Mouse (Mus musculus): Measurements from ENCODE around the gene Adora3.
A peak's percentile ranks its signal among the peaks of the same experiment; 100 is the strongest.

The Adora3 gene

DNA sequence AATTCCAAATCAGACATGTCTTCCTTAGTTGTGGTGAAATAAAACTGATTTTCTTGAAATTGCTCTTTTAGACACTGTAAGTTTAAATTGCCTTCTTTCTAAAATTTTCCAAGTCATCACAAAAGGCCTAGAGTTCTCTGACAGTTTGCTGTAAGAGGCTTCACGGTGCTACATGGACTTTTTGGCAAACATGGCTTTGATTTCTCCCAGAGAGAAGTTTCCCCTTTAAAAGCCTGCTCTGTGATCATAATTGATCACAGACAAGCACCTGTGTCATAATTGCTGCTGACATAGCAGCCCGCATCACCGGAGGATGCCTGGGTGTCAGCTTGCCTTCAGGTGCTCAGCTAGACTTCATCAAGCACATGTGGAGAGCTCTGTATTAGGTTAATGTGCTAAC lies at the start of gene Adora3, which contains the start of gene Tmigd3:
Gene Adora3 (plus strand): TSS at position 301 of the 400 bp plus-strand sequence.
Gene Tmigd3 (plus strand): TSS at position 346 of the 400 bp plus-strand sequence.
- no peak for DNase-seq (ENCODE audit: low read depth)

DNA sequence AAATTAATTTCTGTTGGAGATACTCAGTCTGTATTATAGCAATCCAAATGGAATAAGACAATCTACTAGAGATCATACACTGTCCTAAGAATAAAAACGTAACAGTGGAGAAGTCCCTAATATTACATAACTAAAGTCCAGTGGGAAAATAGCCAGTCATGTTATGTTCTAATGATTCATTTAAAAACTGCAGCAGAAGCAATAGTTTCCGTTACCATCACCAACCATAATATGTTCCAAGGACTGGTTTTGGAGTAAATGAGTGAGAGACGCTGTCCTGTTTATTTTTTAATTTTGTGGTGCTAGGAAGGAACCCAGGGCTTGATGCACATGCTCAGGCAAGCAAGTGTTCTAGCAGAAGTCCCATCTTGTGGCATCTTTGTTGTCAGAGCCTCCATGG lies 49.2 kb upstream of the Adora3 start:
- no peak for DNase-seq (ENCODE audit: low read depth)

DNA sequence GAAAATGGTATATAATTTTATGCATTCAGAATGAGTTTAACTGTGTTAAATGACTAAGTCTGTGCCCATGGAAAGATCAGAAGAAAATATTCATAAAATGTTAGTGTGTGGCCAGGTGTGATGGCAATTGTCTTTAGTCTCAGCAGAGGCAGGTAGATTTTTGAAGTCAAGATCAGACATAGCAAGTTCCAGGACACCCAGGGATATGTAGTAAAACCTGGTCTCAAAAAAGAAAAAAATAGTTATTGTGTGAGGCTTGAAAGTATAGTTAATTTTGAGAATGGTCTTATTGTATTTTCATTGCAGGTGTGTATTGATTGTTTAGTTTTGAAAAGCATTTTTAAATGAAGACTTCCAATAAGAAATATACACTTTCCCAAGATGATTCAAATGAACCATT lies 47.0 kb upstream of the Adora3 start:
- no peak for DNase-seq (ENCODE audit: low read depth)

DNA sequence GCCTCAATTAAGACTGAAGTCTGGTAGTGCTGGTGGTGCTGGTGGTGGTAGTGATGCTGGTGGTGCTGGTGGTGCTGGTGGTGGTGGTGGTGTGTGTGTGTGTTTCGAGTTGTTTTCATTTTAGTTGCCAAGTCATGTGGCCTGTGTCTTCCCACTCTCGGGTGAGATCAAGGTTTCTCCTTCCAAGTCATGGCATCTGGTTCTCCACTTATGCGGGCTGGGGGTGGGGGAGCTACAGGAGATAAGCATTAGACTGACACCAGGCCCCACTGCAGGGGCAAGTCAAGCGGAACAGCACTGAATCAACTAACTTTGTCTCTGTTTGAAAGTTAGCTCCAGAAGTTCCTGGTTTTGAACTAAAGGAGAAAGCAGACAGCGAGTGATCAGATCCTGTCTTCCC lies 46.6 kb upstream of the Adora3 start:
- no peak for DNase-seq (ENCODE audit: low read depth)

DNA sequence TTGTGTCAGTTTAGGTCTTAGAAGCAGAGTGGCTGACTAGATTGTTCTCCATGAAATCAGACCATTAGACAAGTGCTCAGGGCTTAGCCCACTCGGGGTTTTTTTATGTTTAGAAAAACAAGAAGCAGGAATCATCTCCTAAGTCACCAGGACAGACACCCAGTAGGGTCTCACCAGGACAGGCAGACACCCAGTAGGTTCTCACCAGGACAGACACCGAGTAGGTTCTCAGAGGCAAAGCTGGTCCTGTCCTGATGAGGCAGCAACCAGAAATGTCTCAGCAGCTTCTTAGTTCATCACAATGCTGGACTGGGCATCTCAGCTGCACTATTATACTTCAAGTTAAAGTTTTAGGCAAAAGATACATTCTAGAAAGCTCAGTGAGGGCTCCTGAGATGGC lies 46.0 kb upstream of the Adora3 start:
- no peak for DNase-seq (ENCODE audit: low read depth)

DNA sequence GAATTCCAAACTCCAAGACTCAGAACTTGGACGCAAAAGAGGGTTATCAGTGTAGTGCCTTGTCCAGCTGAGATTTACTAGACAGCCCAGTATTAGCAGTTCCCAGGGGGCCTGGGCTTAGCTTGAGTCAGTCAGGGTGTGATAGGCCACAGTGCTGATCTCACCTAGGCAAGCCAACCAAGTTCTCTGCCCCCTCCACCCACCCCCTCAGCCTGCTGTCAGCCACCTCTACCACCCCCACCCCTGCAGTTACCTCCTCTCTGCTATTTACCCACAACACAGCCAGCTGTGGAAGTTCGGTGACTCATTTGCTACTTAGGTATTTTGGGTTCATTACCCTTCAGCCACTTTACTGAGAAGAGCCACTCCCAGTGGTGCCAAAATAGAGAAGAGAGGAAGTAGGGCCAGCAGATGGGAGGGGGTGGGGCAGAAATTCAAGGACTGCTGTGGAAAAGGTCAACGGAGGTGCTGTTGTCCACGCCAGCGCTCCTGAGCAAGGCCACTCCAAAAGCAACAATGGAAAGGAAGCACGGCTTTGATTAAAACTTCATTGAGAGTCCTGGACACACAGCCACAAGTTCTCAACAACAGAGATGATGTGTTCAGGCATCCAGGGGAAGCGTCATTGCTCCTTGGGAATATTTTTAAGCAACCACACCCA lies 45.0 kb upstream of the Adora3 start:
- peak; percentile 65 for DNase-seq (ENCODE audit: low read depth)

DNA sequence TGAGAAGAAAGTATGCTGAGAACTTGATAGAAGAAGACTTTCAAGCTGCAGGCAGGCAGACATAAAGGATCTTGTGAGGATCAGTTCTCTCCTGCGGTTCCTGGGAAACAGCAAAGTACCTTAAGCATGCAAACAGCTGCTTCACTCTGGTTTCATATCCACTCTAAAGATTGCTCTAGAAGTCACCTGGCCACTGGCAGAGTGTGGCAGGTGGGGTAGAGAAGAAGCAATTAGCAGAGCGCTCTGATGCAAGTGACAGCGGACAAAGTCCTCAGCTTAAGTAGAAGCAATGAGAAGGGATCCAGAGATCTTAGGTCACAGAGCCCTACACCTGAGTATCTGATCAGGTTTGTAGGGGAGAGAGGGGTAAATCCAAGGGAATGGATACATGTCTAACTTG lies 39.1 kb upstream of the Adora3 start:
- DNase-seq (ENCODE audit: low read depth) = no peak

DNA sequence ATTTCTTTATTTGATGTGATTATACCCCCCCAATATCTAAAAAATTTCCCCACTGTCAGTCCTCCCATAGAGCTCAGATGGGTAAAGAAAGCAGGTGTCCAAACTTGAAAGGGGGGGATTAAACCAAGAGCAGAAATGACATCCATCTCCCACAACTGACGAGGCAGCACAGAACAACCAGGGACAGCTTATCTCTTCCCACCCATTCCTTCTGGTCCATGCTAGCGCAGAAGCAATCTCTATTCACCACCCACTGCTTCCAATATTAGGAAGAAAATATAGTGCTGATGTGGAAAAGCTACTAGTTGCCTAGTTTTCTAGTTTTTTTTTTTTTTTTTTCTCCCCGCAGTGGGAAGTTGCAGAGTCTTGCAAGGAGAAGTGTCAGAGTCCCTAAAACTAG lies 34.8 kb upstream of the Adora3 start:
- DNase-seq (ENCODE audit: low read depth) = no peak

DNA sequence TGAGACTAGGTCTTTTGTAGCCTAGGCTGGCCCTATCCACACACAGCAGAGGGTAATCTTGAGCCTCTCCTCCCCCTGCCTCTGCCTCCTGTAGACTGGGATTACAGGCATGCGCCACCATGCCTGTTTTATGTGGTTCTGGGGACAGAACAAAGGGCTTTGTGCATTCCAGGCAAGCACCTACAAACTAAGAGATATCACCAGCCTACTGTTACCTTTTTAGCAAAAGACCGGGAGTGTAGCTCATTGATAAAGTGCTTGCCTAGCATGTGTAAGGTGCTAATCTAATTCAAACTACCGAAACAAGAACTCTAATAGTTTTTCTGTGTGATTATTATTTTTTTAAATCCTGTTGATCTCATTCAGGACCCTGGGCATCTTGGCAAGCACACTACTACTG lies 33.8 kb upstream of the Adora3 start:
- DNase-seq (ENCODE audit: low read depth) = no peak

DNA sequence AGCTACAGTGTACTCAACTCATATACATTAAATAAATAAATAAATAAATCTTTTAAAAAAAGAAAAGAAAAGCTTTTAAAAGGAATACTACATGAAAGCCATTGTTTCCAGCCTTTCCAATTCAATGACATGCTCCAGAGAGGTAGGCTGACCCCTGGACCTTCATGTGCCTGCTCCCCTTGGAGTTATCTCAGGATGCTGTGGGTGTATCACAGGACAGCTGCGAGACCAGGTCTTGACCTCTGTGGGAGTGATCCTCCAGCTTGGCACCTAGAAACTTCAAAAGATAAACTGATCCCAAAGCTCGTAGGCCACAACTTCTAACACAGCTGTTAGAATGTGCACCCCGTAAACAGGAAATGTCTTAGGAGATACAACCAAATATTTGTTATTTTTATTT lies 32.0 kb upstream of the Adora3 start:
- no peak for DNase-seq (ENCODE audit: low read depth)

DNA sequence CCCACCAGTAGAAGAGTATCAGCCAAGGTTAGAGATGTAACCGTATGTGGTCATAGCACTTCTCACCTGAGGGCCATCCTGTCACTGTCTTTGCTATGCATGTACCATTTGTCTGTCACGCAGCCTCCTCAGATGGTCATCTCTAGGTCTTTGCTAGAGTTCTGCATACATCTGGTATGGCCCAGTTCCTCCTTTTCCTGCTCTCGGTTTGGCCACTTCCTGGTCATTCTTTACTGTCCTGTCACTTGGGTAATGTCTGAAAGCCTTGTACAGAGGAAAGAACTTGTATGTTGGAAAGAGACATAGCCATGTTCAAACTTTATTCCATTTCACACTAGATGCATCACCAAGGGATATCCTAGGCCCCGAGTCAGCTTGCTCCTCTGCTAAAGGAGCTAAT lies 30.8 kb upstream of the Adora3 start:
- no peak for DNase-seq (ENCODE audit: low read depth)

DNA sequence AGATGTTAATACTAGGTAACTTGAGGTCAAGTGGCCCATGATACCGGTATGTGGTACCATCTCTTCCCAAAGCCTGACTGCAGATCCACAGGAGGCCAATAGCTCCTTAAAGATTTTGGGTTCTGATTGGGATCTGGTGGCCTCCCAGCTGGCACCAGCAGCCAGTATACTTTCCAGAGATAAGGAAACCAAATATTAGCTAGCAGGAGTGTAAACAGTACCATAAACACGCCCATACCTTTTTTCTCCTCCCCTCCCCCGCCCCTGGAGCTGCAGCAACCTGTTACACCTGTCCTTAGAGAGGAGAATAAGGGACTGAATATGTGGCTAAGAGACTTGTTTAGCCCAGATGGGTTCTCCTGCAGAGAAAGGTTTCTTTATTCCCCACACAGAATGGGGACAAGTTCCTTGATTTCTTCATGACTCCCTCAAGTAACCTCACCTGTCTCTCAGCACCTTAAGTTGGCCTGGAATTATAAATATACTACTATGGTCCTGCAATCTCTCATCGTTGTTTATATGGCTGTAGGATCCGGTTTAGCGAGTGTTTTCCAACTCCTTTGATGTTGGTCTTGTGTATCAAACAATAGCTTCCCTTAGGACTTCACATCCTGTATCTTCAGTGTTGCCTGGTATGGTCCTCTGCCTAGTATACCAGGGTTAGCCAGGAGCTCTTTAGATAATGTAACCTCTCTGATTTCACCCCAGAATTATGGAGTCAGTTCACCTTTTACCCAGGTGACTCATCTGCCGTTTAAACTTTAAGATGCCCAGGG lies 24.2 kb upstream of the Adora3 start:
- no peak for DNase-seq (ENCODE audit: low read depth)

DNA sequence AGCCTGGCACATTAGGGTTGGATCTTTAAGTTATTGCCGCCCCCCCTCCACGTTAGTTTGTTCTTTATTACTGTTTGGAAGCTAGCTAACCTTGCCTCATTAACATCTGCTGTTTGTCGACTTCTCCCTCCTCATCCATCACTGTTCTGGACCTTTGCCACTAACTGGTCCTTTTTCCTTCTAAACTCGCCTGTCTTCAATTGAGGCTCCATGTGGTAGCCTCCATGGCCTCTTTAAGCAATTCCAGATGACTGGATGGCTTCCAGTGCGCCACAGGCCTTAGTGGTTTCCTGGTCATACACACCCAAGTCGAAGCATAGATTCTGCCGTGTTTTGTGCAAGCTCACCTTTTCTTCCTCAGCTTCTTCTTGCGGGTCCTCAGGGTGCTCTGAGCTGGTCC lies 16.9 kb upstream of the Adora3 start:
- DNase-seq (ENCODE audit: low read depth) = no peak

DNA sequence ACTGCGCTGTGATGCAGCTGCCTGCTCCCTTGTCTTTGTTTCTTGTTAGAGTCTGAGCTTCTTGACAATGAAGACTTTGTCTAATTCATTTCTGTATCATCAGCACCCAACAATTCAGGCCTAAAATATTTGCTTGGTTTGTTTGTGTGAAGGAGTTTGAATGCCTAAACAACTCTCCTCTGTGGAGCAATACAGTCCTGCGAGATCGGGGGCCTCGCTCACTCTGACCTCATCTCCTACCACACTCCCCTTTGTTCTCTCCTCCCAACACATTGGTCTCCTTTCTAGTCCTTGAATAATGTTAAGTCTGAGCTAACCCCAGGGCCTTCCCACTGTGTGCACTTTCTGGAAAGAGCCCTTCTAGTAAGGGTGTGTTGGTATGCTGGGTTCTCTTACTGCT lies 15.9 kb upstream of the Adora3 start:
- no peak for DNase-seq (ENCODE audit: low read depth)

DNA sequence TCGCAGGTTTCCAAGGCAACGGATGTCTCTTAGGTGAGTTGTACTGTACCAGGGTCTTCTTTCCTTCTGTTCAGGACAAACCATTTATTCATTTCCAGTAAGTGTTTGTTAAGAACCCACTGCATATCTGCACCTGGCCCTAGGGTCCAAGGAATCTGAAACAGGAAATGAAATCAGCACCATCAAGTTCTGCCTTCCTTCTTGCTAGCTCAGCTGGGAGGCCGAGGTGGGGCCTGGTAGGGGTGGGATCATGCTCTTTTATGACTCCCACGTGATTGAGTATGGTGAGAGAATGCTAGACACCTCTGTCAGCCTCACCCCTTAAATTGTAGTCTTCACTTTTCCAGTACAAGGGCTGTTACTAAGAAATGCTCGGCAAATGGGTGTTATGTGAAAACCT lies 13.1 kb upstream of the Adora3 start:
- DNase-seq (ENCODE audit: low read depth) = peak; percentile 6

DNA sequence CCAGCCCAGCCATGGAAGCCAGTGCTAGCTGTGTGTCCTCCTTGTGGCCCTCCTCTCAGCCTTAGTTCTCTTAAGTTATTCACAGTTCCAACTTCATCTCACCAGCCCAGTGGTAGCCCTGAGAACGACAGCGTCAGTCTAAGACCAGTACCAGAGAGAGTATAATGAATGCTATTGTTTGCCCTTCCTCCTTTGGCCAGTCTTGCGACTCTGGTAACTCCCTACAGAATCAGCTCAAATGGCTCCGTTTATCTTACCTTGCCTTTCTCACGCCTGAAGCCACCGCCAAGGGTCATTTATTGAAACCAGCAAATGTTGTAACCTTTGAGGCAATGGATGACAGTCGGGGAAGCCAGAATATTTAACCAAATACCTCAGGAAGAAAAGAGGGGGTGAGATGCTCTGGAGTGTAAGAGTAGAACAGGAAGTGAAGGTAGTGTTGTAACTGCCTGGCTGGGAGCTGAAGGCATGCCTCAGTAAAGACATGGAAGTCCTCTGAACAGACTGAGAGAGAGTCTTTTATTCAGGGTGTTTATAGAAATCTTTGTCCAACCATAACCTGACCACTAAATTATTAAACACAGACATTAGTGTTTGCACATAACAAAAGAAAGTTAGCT lies 8.8 kb upstream of the Adora3 start:
- DNase-seq (ENCODE audit: low read depth) = peak; percentile 6

DNA sequence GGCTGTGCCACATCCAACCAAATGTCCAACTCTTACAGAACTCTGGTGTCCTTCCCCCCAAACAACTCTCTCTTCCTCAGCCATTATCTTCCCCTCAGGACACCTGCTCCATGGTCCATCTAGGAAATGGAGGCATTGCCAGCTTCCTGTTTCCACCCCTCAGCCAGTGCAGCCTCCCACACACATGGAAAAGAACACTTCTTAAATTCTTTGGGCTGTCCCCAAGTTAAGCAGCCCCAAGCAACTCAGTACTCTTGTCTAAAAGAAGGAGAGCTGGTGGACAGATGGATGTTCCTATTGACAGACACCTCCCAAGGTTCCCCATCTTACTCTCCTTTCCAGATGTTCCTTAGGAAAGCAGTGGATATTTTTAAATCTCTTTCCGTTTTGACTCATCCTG lies 6.5 kb upstream of the Adora3 start:
- DNase-seq (ENCODE audit: low read depth) = no peak

DNA sequence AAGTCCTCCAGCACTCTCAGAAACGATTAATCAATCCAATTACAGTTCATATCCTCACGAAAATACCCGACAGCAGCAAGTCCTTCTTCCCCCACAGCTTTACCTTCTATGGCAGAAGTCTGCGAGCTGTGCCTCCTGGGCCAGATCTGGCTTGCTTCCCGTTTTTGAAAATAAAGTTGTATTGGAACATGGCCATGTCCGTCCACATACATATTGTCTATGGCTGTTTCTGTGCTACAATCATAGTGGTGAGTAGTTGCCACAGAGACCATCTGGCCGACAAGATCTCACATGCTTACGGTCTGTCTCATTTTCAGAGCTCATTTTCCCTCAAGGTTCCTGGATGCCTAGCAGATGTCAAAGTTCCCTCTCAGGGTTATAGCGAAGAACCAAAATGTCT lies 5.5 kb upstream of the Adora3 start:
- no peak for DNase-seq (ENCODE audit: low read depth)

DNA sequence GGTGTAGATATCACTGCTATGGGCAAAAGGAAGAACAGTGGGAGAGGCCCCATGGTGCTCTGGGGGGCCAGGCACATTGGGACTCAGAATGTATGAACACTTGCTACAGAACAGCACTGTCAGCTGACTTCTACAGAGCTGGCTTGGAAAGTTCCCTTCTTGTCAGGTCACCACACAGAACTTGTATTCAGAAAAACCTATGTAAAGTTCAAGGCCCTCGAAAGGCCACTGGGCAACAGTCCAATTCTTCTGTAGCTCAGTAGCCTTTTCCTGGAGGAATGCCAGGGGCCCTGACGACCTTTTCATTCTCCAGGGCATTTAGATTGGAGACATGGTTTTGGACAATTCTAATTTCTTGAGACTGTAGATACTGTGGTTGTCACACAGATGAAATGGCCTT lies 2.5 kb upstream of the Adora3 start:
- DNase-seq (ENCODE audit: low read depth) = no peak

DNA sequence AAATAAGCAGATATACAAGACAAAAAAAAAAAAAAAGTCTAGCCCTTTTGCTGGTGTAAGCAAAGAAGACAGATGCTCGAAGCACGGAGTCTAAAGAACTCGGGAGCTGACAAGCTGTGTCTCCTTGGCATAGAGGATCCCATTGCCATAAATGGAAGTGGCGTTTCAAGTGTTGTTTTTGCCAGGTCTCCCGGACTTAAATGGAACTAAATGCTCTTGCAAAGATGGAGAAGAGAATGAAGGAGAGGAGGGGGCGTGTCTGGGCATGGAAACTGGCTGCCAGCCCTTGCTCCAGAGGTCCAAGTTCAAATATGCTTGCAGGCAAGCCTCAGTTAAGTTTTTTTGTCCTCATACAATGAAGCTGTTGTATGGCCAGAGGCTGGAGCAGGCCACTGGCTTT lies 1.4 kb downstream of the Adora3 start:
- DNase-seq (ENCODE audit: low read depth) = no peak

DNA sequence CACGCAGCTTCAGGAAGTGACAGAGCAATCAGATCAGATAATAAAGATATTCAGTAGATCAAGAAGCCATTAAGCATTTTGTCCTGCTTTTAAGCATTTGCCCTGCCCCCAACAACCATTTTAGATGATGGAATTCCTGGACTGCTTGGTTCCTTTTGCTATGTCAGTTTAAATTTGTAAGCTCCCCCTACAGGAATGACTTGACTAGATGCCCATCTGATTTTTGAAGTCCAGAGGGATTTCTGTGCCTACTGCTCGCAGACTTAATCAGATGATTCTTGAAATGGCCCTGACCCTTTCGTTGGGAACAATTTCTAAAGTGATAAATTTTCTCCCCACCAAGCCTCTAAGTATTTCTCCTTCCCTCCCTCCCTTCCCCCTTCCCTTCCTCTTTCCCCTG lies 1.9 kb downstream of the Adora3 start:
- no peak for DNase-seq (ENCODE audit: low read depth)

DNA sequence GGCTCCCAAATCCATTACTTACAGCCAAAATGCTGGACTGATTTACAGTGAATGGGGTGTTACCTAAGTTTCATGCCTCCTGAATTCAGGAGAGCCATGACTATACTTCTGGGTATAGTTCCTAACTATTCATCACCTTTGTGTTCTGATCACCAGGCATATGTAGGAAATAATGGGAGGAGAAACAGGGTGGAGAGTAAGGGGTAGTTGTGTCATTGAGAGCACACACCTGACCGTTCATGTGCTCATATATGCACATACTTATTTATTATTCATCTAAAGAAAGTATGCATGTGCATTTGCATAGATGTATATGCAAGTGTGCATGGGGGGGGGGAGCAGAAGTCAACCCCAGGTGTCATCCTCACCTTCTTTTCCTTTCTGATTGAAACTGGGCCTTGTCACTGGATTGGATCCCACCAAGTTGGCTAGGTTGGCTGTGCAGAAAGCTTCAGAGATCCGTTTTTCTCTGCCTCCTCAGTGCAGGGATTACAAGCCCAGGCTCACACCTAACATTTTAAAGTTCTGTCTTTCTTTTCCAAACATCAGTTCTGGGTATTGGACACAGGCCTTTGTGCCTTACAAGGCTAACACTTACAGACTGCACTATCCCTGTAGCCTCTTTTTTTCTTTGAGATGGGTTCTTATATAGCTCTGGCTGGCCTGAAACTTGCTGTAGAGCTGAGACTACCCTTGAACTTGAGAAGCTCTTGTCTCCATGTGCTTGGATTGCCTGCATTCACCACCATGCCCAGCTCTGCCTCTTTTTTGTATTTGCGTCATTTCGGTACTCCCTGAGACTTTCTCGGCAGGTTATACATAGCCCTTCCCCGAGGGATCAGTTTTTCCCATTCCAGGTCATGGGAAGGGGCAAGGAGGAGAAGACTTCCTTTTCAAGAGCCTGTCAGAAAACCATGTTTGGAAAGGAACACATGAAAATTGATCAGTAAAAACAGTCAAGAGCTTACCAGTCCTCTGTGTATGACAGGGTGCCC lies 3.1 kb downstream of the Adora3 start:
- no peak for DNase-seq (ENCODE audit: low read depth)

All from c-Kit-positive CD71-negative TER-119-negative erythroid progenitor cells, embryonic 14.5 days (primary cell).